Mouse (Mus musculus) testis, adult 2 months (tissue): ENCODE data around the gene Spen.

ENCODE experiments used
- CTCF ChIP-seq: fragments of 200-500 bp; IDR thresholded peaks from 2 replicates; pipeline ENCODE4 v1.5.1; 2012; ENCODE audit warnings: low read depth, mild to moderate bottlenecking, inconsistent platforms, low read length, moderate library complexity; ENCODE audit not compliant: control insufficient read depth, insufficient read depth, insufficient replicate concordance
- POLR2A ChIP-seq: fragments of 200-500 bp; IDR thresholded peaks from 2 replicates; pipeline ENCODE4 v1.6.1; 2012; ENCODE audit warnings: low read depth, mild to moderate bottlenecking, inconsistent platforms, low read length, moderate library complexity; ENCODE audit not compliant: control insufficient read depth

DNA sequence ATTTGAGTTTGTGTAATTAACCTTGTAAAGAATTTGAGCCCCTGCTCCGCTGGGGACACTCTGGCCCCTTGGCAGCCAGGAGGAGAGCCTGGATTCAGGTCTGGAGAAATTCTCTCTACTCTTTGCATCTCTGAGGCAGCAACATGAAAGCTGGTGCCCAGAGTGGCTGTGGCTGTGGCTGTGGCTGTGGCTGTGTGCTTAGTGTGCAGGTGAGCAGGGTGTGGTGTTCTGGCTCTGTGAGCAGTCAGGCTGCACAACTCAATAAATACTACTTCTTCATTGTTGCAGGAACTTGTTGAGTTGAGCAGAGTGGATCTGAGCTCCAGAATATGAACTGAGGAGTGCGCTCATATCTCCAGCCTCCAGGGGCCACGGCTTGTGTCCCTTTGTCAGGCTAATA is 79.5 kb downstream of the Spen start:
- TF ChIP-seq POLR2A (no peak), CTCF (no peak)
